Mouse (Mus musculus): ENCODE results near the gene Dhx57. TPM values are rescaled to one million over a fixed set of nuclear protein-coding genes. Genes with fewer than 3 reads are reported as not detected.
"Not testable (repeated sequence)": the region's sequence is repeated elsewhere in the genome, so short reads cannot be mapped to it uniquely, and the experiment has no call there.

Dhx57 gene
- polyA plus RNA-seq, 1 experiment = 12.3 TPM

GRCm38 (mm10) chr17:80243116-80243515 is 47.2 kb downstream of the Dhx57 start:
- Histone ChIP-seq H3K27ac (ENCODE audit: control insufficient read depth, insufficient read depth, low read depth, low read length, poor library complexity) (no peak overlapping the region), H3K4me3 (replicated peaks; ENCODE audit: control insufficient read depth, low read depth, low read length) (no peak overlapping the region), H3K4me1 (ENCODE audit: control insufficient read depth, insufficient read depth, low read length) (peaks cover 2% of the 10 kb centered on the region; the same call in 1 of the 2 replicates)
- no peak for TF ChIP-seq CTCF (IDR thresholded peaks at IDR 0.05; ENCODE audit: control insufficient read depth, insufficient read depth, low read length)
- TF ChIP-seq POLR2A (IDR thresholded peaks at IDR 0.05; ENCODE audit: borderline replicate concordance, control insufficient read depth, low read depth, low read length) = no peak
- WGBS = 87% methylated on average over 13 of the region's 13 CpGs

- Histone ChIP-seq H3K4me1 (ENCODE audit: control insufficient read depth, insufficient read depth, low read length) (peaks cover 2% of the 10 kb centered on the region; the same call in 1 of the 2 replicates), H3K4me3 (replicated peaks; ENCODE audit: control insufficient read depth, low read depth, low read length) (no peak overlapping the region), H3K27ac (ENCODE audit: control insufficient read depth, insufficient read depth, low read depth, low read length, poor library complexity) (no peak overlapping the region)
- TF ChIP-seq POLR2A (IDR thresholded peaks at IDR 0.05; ENCODE audit: borderline replicate concordance, control insufficient read depth, low read depth, low read length) (no peak), CTCF (IDR thresholded peaks at IDR 0.05; ENCODE audit: control insufficient read depth, insufficient read depth, low read length) (no peak)
- 89% methylated on average over 9 of the region's 9 CpGs for WGBS
Observed at GRCm38 (mm10) chr17:80241594-80241993, 48.7 kb downstream of the Dhx57 start.

- Histone ChIP-seq H3K27ac (ENCODE audit: control insufficient read depth, insufficient read depth, low read depth, low read length, poor library complexity) (no peak overlapping the region), H3K4me3 (replicated peaks; ENCODE audit: control insufficient read depth, low read depth, low read length) (no peak overlapping the region), H3K4me1 (ENCODE audit: control insufficient read depth, insufficient read depth, low read length) (no peaks in the 10 kb centered on the region; the same call in 1 of the 2 replicates)
- no peak for TF ChIP-seq POLR2A (IDR thresholded peaks at IDR 0.05; ENCODE audit: borderline replicate concordance, control insufficient read depth, low read depth, low read length)
- TF ChIP-seq CTCF (IDR thresholded peaks at IDR 0.05; ENCODE audit: control insufficient read depth, insufficient read depth, low read length) = no peak
- WGBS = 77% methylated on average over 5 of the region's 5 CpGs
Observed at GRCm38 (mm10) chr17:80237475-80237874, 52.8 kb downstream of the Dhx57 start.

GRCm38 (mm10) chr17:80236805-80237204 is 53.5 kb downstream of the Dhx57 start:
- TF ChIP-seq CTCF (IDR thresholded peaks at IDR 0.05; ENCODE audit: control insufficient read depth, insufficient read depth, low read length) (no peak), POLR2A (IDR thresholded peaks at IDR 0.05; ENCODE audit: borderline replicate concordance, control insufficient read depth, low read depth, low read length) (no peak)
- Histone ChIP-seq H3K4me1 (ENCODE audit: control insufficient read depth, insufficient read depth, low read length) (no peaks in the 10 kb centered on the region; the same call in 1 of the 2 replicates), H3K4me3 (replicated peaks; ENCODE audit: control insufficient read depth, low read depth, low read length) (no peak overlapping the region), H3K27ac (ENCODE audit: control insufficient read depth, insufficient read depth, low read depth, low read length, poor library complexity) (peak overlapping the region; percentile 21; the same call in 1 of the 2 replicates)
- WGBS = 70% methylated on average over 3 of the region's 3 CpGs

- 75% methylated on average over 3 of the region's 3 CpGs for WGBS
Observed at GRCm38 (mm10) chr17:80235477-80235876, 54.8 kb downstream of the Dhx57 start.

GRCm38 (mm10) chr17:80234376-80234775 is 55.9 kb downstream of the Dhx57 start:
- no peaks in the 10 kb centered on the region; the same call in 1 of the 2 replicates for H3K4me1 ChIP-seq (ENCODE audit: control insufficient read depth, insufficient read depth, low read length)
- WGBS = 75% methylated on average over 7 of the region's 7 CpGs
- H3K27ac ChIP-seq (ENCODE audit: control insufficient read depth, insufficient read depth, low read depth, low read length, poor library complexity) = no peak overlapping the region
- no peak overlapping the region for H3K4me3 ChIP-seq (replicated peaks; ENCODE audit: control insufficient read depth, low read depth, low read length)
- TF ChIP-seq POLR2A (IDR thresholded peaks at IDR 0.05; ENCODE audit: borderline replicate concordance, control insufficient read depth, low read depth, low read length) = no peak
- no peak for TF ChIP-seq CTCF (IDR thresholded peaks at IDR 0.05; ENCODE audit: control insufficient read depth, insufficient read depth, low read length)

More at GRCm38 (mm10) chr17:80235477-80235876, 54.8 kb downstream of the Dhx57 start:
- H3K4me3 ChIP-seq (replicated peaks; ENCODE audit: control insufficient read depth, low read depth, low read length) = no peak overlapping the region
- no peaks in the 10 kb centered on the region; the same call in 1 of the 2 replicates for H3K4me1 ChIP-seq (ENCODE audit: control insufficient read depth, insufficient read depth, low read length)
- TF ChIP-seq POLR2A (IDR thresholded peaks at IDR 0.05; ENCODE audit: borderline replicate concordance, control insufficient read depth, low read depth, low read length) = no peak
- TF ChIP-seq CTCF (IDR thresholded peaks at IDR 0.05; ENCODE audit: control insufficient read depth, insufficient read depth, low read length) = no peak
- H3K27ac ChIP-seq (ENCODE audit: control insufficient read depth, insufficient read depth, low read depth, low read length, poor library complexity) = no peak overlapping the region

- TF ChIP-seq CTCF (IDR thresholded peaks at IDR 0.05; ENCODE audit: control insufficient read depth, insufficient read depth, low read length) = no peak
- no peak for TF ChIP-seq POLR2A (IDR thresholded peaks at IDR 0.05; ENCODE audit: borderline replicate concordance, control insufficient read depth, low read depth, low read length)
- Histone ChIP-seq H3K4me3 (replicated peaks; ENCODE audit: control insufficient read depth, low read depth, low read length) (no peak overlapping the region), H3K4me1 (ENCODE audit: control insufficient read depth, insufficient read depth, low read length) (no peaks in the 10 kb centered on the region; the same call in 1 of the 2 replicates), H3K27ac (ENCODE audit: control insufficient read depth, insufficient read depth, low read depth, low read length, poor library complexity) (no peak overlapping the region)
- 80% methylated on average over 5 of the region's 5 CpGs for WGBS
Observed at GRCm38 (mm10) chr17:80233844-80234243, 56.4 kb downstream of the Dhx57 start.

GRCm38 (mm10) chr17:80229396-80229795 is 60.9 kb downstream of the Dhx57 start:
- no peaks in the 10 kb centered on the region; the same call in 1 of the 2 replicates for H3K4me1 ChIP-seq (ENCODE audit: control insufficient read depth, insufficient read depth, low read length)
- no peak overlapping the region for H3K4me3 ChIP-seq (replicated peaks; ENCODE audit: control insufficient read depth, low read depth, low read length)
- no peak for TF ChIP-seq POLR2A (IDR thresholded peaks at IDR 0.05; ENCODE audit: borderline replicate concordance, control insufficient read depth, low read depth, low read length)
- TF ChIP-seq CTCF (IDR thresholded peaks at IDR 0.05; ENCODE audit: control insufficient read depth, insufficient read depth, low read length) = no peak
- no peak overlapping the region for H3K27ac ChIP-seq (ENCODE audit: control insufficient read depth, insufficient read depth, low read depth, low read length, poor library complexity)
- 88% methylated on average over 2 of the region's 2 CpGs for WGBS

- not testable (repeated sequence) for H3K27ac ChIP-seq (ENCODE audit: control insufficient read depth, insufficient read depth, low read depth, low read length, poor library complexity); H3K4me1 ChIP-seq (ENCODE audit: control insufficient read depth, insufficient read depth, low read length)
- WGBS = 45% methylated on average over 5 of the region's 5 CpGs
- peak overlapping the region; percentile 64 for H3K4me3 ChIP-seq (replicated peaks; ENCODE audit: control insufficient read depth, low read depth, low read length)
Observed at GRCm38 (mm10) chr17:80225142-80225541, 65.1 kb downstream of the Dhx57 start.

Measured in bone marrow, adult 2 months (tissue).